Mouse (Mus musculus): Measurements from ENCODE around the gene Etv5. TPM values are rescaled to one million over a fixed set of nuclear protein-coding genes. Genes with fewer than 3 reads are reported as not detected.
A peak's percentile ranks its signal among the peaks of the same experiment; 100 is the strongest.

Etv5 gene
- total and polyA plus RNA-seq, 2 experiments from 2014 or later = 17.9 to 38.2 TPM

GRCm38 (mm10) chr16:22434530-22434929 lies 5.0 kb downstream of the Etv5 start:
- DNase-seq (ENCODE audit: low spot score) (peak; percentile 45), ATAC-seq (ENCODE audit: low FRiP score) (no peak)
- no peak overlapping the region for H3K9ac ChIP-seq (replicated peaks; ENCODE audit: low read length, poor library complexity, severe bottlenecking)
- peak overlapping the region; percentile 38 for H3K4me2 ChIP-seq (ENCODE audit: low read depth, low read length, poor library complexity, severe bottlenecking)
- WGBS = 46% methylated on average over 5 of the region's 5 CpGs
- H3K27ac ChIP-seq (ENCODE audit: low read depth, low read length) = no peak overlapping the region
- H3K4me3 ChIP-seq (ENCODE audit: low read depth, low read length) = no peak overlapping the region
- H3K4me1 ChIP-seq (ENCODE audit: insufficient read depth, low read length) = no peaks in the 10 kb centered on the region
- no peak for TF ChIP-seq CTCF (IDR thresholded peaks at IDR 0.05)
- peaks cover 25% of the 10 kb centered on the region for H3K27me3 ChIP-seq (ENCODE audit: insufficient read depth, low read length)
- no peaks in the 10 kb centered on the region for H3K36me3 ChIP-seq (ENCODE audit: insufficient read depth, low read length)
- H3K9me3 ChIP-seq (ENCODE audit: low read length) = no peaks in the 10 kb centered on the region

- DNase-seq (ENCODE audit: low spot score) = no peak
- 11% methylated on average over 12 of the region's 12 CpGs for WGBS
- Histone ChIP-seq H3K4me3 (ENCODE audit: low read depth, low read length) (peak overlapping the region; percentile 9; the same call in 1 of the 2 replicates), H3K27ac (ENCODE audit: low read depth, low read length) (no peak overlapping the region), H3K4me2 (ENCODE audit: low read depth, low read length, poor library complexity, severe bottlenecking) (peak overlapping the region; percentile 38), H3K36me3 (ENCODE audit: insufficient read depth, low read length) (no peaks in the 10 kb centered on the region), H3K4me1 (ENCODE audit: insufficient read depth, low read length) (0 out of 2 replicates have a peak, but pooled peaks cover 3% of the 10 kb centered on the region), H3K9ac (replicated peaks; ENCODE audit: low read length, poor library complexity, severe bottlenecking) (no peak overlapping the region), H3K9me3 (ENCODE audit: low read length) (no peaks in the 10 kb centered on the region), H3K27me3 (ENCODE audit: insufficient read depth, low read length) (peaks cover 25% of the 10 kb centered on the region)
- ATAC-seq (ENCODE audit: low FRiP score) = no peak
- TF ChIP-seq CTCF (IDR thresholded peaks at IDR 0.05) = no peak
These were observed 5.6 kb downstream of the Etv5 start for GRCm38 (mm10) chr16:22433944-22434343.

- WGBS = 91% methylated on average over 12 of the region's 12 CpGs
- H3K9me3 ChIP-seq (ENCODE audit: low read length) = no peaks in the 10 kb centered on the region
- TF ChIP-seq CTCF (IDR thresholded peaks at IDR 0.05) = no peak
- H3K27me3 ChIP-seq (ENCODE audit: insufficient read depth, low read length) = peaks cover 21% of the 10 kb centered on the region
- DNase-seq (ENCODE audit: low spot score) (no peak), ATAC-seq (ENCODE audit: low FRiP score) (no peak)
- H3K4me3 ChIP-seq (ENCODE audit: low read depth, low read length) = no peak overlapping the region
- no peaks in the 10 kb centered on the region for H3K36me3 ChIP-seq (ENCODE audit: insufficient read depth, low read length)
- H3K9ac ChIP-seq (replicated peaks; ENCODE audit: low read length, poor library complexity, severe bottlenecking) = no peak overlapping the region
- H3K4me2 ChIP-seq (ENCODE audit: low read depth, low read length, poor library complexity, severe bottlenecking) = no peak overlapping the region
- H3K4me1 ChIP-seq (ENCODE audit: insufficient read depth, low read length) = 0 out of 2 replicates have a peak, but pooled peaks cover 3% of the 10 kb centered on the region
- no peak overlapping the region for H3K27ac ChIP-seq (ENCODE audit: low read depth, low read length)
These were observed 7.7 kb downstream of the Etv5 start for GRCm38 (mm10) chr16:22431773-22432172.

- Histone ChIP-seq H3K4me1 (ENCODE audit: insufficient read depth, low read length) (0 out of 2 replicates have a peak, but pooled peaks cover 3% of the 10 kb centered on the region), H3K36me3 (ENCODE audit: insufficient read depth, low read length) (no peaks in the 10 kb centered on the region), H3K9ac (replicated peaks; ENCODE audit: low read length, poor library complexity, severe bottlenecking) (no peak overlapping the region), H3K27ac (ENCODE audit: low read depth, low read length) (no peak overlapping the region), H3K9me3 (ENCODE audit: low read length) (no peaks in the 10 kb centered on the region), H3K4me2 (ENCODE audit: low read depth, low read length, poor library complexity, severe bottlenecking) (no peak overlapping the region), H3K4me3 (ENCODE audit: low read depth, low read length) (no peak overlapping the region), H3K27me3 (ENCODE audit: insufficient read depth, low read length) (peaks cover 19% of the 10 kb centered on the region)
- DNase-seq (ENCODE audit: low spot score) (no peak), ATAC-seq (ENCODE audit: low FRiP score) (no peak)
- 60% methylated on average over 2 of the region's 2 CpGs for WGBS
- no peak for TF ChIP-seq CTCF (IDR thresholded peaks at IDR 0.05)
These were observed 8.2 kb downstream of the Etv5 start for GRCm38 (mm10) chr16:22431335-22431734.

GRCm38 (mm10) chr16:22430211-22430951 lies 9.1 kb downstream of the Etv5 start:
- ATAC-seq (ENCODE audit: low FRiP score) = no peak

GRCm38 (mm10) chr16:22429377-22429776 lies 10.1 kb downstream of the Etv5 start:
- DNase-seq (ENCODE audit: low spot score) (no peak), ATAC-seq (ENCODE audit: low FRiP score) (no peak; the same call in 1 of the 2 replicates)
- Histone ChIP-seq H3K9ac (replicated peaks; ENCODE audit: low read length, poor library complexity, severe bottlenecking) (peak overlapping the region; percentile 36; the same call in 1 of the 2 replicates), H3K36me3 (ENCODE audit: insufficient read depth, low read length) (no peaks in the 10 kb centered on the region), H3K27ac (ENCODE audit: low read depth, low read length) (peak overlapping the region; percentile 21), H3K4me1 (ENCODE audit: insufficient read depth, low read length) (0 out of 2 replicates have a peak, but pooled peaks cover 3% of the 10 kb centered on the region), H3K9me3 (ENCODE audit: low read length) (no peaks in the 10 kb centered on the region), H3K4me3 (ENCODE audit: low read depth, low read length) (peak overlapping the region; percentile 27), H3K4me2 (ENCODE audit: low read depth, low read length, poor library complexity, severe bottlenecking) (peak overlapping the region; percentile 52), H3K27me3 (ENCODE audit: insufficient read depth, low read length) (0 out of 2 replicates have a peak, but pooled peaks cover 7% of the 10 kb centered on the region)
- WGBS = 6% methylated on average over 8 of the region's 8 CpGs
- TF ChIP-seq CTCF (IDR thresholded peaks at IDR 0.05) = no peak

More at GRCm38 (mm10) chr16:22430211-22430951, 9.1 kb downstream of the Etv5 start:
- H3K27ac ChIP-seq (ENCODE audit: low read depth, low read length) = no peak overlapping the region
- H3K4me1 ChIP-seq (ENCODE audit: insufficient read depth, low read length) = 0 out of 2 replicates have a peak, but pooled peaks cover 3% of the 10 kb centered on the region
- 44% methylated on average over 16 of the region's 16 CpGs for WGBS
- no peak for TF ChIP-seq CTCF (IDR thresholded peaks at IDR 0.05)
- H3K9me3 ChIP-seq (ENCODE audit: low read length) = no peaks in the 10 kb centered on the region
- no peak overlapping the region for H3K4me2 ChIP-seq (ENCODE audit: low read depth, low read length, poor library complexity, severe bottlenecking)
- peak overlapping the region; percentile 42; the same call in 1 of the 2 replicates for H3K9ac ChIP-seq (replicated peaks; ENCODE audit: low read length, poor library complexity, severe bottlenecking)
- H3K4me3 ChIP-seq (ENCODE audit: low read depth, low read length) = no peak overlapping the region
- peak; percentile 78 for DNase-seq (ENCODE audit: low spot score)
- H3K36me3 ChIP-seq (ENCODE audit: insufficient read depth, low read length) = no peaks in the 10 kb centered on the region
- peaks cover 13% of the 10 kb centered on the region; the same call in 1 of the 2 replicates for H3K27me3 ChIP-seq (ENCODE audit: insufficient read depth, low read length)

Data from midbrain, postnatal 0 days (tissue).